Mouse (Mus musculus) natural killer cell, adult 2 months (primary cell): ENCODE measurements at regions not wholly inside any gene's neighbourhood (a gene's known extent, or its start where the extent isn't known, plus 50 kb on each side); places are given as distances from the start of the nearest gene placed in this dataset.

ENCODE experiments used
- DNase-seq, 2 experiments: peaks; one replicate each; pipeline ENCODE4 v3.0.0; 2022; ENCODE audit warnings: low spot score in 2 of 2

DNA sequence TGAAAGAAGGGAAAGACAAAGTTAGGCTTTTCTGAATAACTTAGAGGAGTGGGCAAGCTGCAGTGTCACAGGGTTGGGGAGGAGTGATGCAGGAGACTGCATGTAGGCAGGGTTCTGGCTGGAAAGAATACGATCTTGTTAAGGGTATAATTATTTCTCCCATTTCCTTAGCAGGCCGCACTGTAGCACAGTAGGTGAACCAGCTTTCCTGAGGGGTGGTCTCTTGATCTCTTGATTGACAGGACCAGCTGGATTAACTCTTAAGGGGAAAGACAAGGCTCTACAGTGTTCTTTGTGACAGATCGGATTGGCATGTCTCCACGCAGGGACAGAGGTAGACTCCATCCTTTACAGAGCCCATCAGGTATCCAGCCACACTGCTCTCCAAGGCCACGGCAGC, 54.5 kb upstream of the Meis1 start:
- DNase-seq = no peak

DNA sequence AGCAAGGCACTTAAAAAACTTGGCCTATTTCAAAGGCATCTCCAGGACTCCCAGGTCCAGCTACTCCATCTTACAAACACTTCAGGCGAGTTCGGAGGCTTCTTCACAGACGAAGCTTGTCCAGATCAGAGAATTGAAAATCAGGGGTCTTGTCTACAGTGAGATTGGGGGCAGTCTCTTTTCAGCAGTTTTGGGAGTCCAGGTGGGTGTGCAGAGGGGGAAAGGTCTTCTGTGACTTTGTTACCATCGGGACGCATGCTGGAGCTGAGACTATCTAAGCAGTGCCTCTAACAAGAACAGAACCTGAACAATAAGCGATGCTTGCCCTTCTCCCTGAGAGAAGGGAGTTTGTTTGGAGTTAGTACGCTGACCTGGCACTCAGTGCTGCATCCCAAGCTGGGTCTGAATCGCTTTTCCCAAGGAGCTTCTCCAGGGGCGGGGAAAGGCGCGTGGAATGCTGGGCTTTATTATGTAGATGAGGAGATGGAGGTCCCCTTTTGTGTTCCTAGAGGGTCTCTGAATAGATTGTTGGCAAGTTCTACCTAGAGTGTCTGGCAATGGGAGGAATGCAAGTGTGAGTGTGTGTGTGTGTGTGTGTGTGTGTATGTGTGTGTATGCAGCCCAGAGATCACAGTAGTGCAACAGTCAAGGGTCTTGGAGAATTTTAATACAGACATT, 55.2 kb upstream of the Meis1 start:
- no peak for DNase-seq

DNA sequence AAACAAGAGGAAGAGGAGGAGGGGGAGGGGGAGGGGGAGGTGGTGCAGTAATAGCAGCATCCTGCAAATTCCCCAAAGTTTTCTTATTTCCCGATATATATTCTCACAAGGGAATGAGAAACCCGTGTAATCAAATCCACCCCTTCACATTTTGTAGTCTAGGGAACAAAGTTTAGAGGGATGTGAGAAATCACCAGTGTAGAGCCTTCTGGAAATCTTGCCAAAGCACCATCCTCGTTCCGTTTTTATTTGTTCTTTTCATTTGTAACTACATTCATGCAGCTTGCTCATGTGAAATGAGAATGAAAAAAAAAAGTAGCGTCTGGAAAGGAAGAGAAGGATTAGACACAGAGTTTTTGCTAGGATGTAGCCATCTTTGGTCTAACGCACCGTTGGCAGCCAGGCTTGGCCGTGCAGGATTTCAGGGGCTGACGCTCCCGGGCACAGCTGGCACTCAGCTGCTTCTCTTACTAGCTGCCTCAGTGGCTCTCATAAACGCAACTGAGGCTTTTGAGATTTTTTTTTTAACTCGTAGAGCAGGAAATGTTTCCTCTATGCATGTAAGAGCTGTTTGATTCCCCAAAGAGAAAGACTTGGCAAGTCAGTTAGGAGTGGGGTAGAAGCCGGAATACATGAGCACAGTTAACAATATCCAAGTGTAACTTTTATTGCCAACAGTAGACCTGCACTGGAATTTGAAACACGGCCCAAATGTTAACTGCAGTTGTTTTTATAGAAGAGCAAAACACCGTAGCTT, 72.5 kb upstream of the Meis1 start:
- no peak for DNase-seq

DNA sequence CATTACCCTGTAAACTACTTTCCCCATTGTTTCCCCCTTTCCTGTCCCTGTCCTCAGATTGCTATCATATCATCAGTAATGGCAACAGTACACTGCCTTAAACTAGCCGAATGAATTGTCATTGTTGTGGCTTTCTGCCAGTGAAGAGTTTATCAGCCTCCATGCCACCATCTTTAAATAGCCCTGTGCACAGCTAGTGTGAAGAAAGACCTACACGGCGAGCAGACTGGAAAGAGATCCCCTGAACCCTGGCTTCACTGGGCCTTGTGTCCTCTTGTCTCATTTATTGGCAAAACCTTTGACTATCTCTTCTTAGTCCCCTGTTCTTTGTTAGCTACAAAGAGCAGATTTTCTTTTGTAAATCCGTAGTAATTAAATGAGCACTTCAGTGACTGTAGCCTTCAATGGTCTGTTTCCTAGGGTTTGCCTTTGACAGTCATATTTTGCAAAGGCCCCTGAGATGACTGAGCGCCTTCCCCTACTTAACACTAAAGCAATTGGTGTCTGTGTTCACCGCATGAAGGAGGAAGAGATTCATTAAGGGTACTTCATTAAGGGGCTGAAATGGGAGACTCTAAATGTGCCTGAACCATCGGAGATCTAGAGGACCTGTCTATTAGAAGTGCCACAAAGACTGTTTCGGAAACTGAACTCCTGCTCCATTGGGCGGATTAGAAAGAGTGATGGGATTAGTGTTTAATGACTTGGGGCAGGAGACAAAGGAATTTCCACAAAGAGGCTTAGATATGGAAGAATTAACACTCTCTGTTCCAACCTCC, 74.4 kb upstream of the Meis1 start:
- no peak for DNase-seq

DNA sequence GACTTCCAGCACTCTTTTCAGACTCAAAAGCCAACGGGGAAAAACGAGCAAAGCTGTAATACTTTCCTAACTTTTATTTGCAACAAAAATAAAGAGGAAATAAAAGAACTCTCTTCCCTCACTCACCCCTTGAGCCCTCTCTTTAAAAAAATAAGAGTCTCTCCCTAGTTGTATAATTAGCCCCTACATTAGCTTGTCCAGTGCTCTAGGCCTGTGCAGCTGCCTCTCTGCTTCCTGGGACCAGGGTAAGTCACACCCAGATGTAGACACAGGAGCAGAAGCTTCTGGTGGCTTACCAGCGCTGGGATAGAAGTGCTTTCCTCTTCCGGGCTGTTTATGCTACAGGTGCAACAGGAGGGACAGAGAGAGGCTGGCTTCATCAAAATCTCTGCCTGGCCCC, 75.0 kb upstream of the Meis1 start:
- no peak for DNase-seq

DNA sequence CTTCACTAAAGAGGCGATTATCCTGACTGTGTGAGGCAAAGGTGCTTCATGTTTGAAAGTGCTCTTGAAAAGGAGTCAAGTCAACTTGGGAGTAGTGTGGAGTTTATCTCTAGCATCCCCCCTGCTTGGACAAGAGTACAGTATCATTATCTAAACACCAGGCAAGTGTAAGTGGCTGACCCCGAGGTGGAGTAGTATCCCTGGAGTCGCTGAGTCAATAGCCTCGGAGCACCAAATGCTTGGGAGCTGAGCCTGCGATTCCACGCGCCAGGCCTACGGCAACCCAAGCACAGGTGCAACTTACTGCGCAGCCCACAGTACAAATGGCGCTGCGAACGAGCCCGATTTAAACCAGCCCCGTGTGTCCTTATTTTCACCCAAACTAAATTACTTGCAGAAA, 75.4 kb upstream of the Meis1 start:
- no peak for DNase-seq

DNA sequence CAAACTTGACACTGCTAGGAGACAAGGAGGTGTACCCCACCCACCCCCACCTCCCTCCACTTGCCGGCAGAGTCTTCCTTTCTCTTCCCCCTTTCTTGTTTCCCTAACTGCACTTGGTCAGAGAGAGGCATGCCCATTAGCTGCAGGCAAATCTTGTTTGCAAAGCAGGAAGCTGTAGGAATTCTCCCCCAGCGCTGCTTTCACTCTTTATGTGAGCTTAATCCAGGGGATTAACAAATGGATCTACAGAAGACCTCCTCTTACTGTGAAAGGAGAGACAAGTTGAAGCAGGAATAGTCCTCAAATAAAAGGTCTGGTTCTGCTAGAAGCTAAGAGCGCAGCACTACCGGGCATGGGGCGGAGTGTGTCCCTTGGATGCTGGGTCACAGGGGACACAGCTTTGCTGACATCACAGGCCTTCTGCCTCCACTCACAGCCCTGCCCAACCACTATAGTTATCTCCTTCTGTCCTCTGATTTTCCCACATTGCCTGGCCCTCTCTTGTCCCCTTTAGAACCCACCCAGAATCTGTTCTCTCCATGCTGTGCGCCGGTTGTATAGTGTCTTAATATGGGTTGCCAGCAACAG, 84.3 kb upstream of the Meis1 start:
- DNase-seq = no peak

DNA sequence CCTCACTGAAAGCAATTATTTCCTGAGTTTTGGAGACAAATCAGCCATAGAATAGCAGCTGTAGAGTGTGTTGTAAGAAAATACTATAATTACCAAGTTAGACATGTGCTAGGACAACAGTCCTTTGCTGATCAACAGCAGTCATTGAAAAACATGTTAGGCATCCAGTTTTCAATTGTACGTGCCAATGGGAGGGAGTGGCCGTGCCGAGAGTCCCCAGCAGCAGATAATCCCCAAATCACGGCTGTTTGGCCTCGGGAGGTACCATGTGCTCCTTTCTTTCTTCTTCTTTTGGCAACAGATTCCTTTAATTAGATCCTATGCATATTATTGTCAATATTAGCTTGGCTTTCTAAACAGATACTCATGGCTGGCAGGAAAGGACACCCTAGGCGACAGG, 88.4 kb upstream of the Meis1 start:
- DNase-seq = no peak

DNA sequence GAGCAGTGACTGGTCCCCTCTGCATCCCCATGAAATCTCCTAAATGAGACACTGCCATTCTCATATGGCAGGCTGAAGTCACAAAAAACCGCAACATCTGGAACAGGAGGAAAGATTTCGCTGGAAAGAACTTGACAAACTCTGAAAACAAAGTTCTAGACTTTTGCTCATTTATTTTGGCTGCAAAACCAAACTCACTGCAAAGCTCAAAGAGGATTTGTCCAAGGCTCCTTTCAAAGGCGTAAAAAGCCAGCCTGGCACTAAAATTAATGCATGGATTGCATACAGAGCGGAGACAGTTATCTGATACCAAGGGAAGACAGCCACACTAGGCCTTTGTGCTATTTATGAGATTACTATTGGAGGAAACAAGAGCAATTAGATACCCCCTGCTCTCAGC, 90.3 kb upstream of the Meis1 start:
- DNase-seq = no peak

DNA sequence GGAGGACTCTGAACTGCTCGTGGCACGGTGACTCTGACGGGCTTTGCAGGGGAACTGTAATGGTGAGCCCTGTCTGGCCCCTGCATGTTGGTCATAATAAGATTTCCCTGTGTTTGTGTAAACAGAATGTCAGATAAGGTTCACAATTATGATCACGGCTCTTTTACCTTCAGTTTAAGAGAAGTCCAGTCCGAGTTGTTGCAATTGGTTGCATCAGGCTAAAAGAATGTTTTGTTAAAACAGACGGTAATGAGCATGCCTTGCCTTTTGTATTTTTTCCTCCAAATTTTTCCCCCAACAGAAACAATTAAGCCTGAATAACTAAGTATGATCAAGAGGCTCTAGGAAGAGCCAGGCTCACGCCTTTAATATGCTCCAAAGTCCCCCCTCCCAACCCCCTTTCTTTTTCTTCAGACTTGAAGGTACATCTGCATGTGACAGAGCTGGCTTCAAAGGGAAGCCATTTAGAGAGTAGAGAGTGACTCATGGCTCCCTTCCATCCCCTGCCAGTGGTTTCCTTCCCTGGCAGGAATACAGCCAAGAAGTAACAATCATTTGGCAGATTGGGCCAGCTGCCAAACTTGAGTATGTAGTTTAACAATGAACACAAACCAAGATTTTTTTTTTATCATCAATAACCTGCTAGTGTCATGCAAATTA, 93.3 kb upstream of the Meis1 start:
- no peak for DNase-seq

DNA sequence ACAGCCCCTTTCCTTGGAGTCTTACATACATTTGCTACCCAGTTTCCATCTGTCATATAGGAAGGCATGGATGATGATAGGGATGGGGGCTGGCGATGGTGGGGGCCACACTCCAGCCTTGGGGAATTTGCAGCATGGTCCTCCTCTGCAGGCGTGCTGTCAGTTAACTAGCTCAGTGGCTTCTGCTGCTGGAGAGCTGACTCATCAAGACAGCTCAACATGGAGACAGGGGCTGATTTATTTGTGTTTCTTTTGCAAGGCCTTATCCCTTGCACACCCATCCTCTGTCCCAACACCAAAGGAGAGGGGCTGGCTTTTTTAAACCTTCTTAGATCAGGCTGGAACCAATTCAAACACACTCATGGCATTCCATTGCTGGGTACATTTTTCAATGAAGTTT, 98.3 kb upstream of the Meis1 start:
- DNase-seq = no peak

DNA sequence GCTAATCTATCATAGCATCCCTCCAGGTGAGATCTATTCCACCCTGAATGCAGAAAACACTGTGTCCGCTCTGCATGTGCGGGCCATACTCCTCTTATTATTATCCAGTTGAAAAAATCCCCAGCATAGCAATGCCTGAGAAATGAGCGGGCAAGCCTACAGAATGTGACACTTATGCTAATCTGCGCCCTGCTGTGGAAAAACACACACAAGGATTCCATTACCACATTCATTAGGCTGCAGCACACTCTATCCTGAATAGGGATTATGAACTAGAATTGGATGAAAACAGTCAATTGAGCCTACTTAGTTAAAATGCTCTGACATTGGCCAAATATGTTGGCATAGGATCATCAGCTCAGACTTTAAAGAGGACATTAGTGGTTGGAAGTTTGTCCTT, 99.5 kb upstream of the Meis1 start:
- no peak for DNase-seq

DNA sequence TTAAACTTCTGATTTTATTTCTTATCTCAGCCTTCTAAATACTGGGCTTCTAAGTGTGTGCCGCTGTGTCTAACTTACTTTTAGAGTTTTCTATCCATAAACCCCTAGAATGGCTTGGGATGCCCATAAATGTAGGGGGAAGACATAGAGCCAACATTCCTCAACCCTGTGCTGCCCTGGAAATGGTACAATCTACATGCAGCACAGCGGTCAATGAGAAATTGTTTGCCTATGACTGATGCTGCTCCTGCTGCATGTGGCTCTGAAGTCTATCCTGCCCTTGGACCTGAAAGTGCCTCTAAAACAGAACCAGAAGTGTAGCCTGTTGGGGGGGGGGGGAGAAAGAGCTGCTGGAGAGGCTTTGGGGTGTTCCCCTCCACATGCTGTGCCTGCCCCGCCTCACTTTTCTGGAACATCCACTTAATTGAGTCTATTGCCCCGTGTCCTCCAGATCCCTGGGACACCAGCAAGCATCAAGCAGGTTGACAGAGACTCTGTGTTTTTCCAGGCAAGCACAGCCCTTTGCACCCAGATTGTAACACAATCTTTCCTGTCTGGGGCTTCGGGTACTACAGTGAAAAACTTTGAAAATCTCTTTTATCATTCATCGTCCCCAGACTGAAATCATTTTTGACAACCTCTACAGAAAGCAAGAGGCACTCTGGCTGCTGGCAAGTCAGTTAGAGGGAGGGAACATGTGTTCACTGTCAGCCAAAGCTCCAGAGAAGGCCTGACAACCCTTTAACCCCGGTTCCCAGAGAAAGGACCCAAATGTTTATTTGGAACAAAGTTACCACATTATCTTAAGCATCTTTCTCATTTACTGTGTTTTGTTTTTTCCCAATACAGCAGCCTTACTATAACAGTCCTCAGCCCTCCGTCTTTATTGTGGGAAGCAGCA, 101.4 kb upstream of the Meis1 start:
- no peak for DNase-seq

DNA sequence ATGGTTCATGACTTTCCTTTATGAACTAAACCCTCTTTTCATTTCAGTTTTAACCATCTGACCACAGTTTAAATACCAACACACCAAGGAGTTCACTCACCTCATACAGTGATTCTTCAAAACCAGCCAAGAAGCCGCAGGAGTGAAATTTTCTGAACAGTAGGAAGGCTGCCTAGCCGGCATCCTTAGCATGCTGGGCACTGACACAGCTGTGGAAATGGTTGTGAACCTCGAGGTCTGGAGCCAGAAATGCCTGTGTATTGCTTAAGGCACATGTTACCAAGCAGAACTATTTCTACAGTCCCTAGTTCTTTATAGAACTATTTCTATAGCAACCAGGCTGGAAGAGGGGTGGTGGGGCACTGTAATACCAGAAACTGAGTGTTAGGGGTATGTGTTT, 102.1 kb upstream of the Meis1 start:
- DNase-seq = no peak

DNA sequence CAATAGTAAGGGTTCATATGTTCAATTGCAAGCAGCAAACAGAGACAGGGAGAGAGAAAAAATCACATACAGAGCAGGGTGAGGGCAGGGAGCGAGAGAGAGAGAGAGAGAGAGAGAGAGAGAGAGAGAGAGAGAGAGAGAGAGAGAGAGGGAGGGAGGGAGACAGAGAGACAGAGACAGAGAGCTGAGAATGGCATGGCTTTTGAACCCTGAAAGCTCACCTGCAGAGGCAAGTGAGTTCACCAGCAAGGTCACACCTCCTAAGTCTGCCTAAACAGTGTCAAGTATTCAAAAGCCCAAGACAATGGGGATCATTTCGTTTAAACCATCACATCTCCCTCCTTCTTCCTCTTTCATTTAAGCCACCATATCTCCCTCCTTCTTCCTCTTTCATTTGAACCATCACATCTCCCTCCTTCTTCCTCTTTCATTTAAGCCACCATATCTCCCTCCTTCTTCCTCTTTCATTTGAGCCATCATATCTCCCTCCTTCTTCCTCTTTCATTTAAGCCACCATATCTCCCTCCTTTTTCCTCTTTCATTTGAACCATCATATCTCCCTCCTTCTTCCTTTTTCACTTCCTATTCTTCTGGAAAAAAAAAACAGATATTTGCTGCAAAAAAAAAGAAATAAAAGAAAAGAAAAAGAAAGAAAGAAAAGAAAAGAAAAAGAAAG, 116.7 kb upstream of the Meis1 start:
- DNase-seq = no peak

DNA sequence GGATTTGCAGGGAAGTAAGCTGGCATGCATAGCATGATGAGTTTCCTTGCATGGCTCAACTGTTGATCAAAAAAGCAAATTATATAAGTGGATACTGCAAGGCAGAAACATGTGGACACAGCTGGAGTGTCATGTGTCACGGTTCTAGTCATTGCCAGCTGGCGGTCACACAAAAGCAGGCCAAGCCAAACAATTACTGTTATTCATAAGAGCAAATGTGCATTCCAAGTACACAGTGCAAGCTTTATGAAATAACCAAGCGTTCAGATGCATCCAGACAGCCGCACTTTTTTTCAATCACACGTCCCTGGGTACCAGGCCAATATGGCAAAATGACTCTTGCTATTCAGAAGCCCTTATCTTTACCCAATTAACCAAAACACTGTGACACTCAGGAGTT, 119.6 kb upstream of the Meis1 start:
- no peak for DNase-seq

DNA sequence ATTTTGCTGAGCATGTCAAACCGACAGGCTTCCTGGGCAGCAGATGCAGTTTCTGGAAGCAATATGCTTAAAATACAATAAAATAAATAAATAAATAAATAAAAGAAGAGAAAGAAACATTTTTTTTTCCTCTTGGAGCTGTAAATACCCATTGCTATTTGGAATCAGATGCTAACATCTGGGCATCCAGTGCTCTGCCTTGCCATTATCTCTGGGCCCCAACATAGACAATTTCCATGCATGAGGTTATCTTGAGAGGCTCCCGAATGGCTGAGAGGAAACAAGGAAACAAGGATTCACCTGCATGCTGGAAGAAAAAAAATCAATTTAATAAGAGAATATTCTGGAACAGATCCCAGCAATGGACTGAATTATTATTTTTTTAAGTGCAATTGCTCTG, 120.0 kb upstream of the Meis1 start:
- no peak for DNase-seq

DNA sequence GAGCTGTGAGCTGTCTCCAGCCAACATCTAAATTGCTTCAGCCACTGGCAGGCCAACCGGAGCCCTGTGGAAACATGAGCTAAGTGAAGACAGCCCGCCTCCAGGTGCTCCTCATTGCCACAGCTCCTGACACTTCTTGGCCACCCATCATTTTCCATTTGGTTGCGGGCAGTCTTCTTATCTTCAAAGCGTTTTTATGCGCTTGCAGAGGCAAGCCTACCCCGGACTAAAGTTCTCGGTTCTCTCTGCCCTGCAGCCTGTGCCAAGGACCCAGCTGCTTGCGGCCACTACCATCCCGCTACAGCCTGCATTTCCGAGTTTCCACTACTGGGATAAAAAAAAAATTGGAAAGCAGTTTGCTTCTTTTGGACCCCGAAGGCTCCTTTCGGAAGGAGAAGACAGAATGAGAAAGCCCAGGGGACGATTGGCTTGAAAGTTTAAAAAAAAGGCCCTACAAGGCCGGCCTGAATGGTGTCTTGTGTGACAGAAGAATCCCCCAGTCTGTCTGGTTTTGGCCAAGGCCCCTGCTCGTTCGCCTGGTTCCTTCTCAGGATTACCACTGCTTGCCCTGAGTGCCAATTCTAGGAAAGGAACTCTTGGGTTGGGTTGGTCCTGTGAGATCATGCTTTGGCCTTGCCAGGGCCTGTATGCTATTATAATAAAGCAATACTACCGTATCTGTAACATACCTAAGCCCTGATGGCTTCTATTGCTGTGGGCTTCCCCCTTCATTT, 124.6 kb upstream of the Meis1 start:
- no peak for DNase-seq

DNA sequence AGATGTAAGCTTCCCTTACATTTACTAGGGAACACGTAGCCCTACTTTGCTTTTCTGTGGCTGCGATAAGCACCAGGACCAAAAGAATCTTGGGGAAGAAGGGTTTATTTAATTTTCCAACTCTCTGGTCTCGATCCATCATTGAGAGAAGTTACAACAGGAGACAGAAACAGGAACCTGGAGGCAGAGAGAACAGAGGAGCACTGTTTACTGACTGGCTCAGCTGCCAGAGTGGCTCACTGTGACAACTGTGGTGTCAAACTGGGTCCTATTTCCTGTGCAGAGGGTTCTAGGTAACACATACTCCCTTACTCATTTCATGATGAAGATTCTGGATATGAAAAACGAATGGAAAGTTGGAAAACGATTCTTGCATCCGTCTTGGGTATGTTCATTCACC, 125.7 kb upstream of the Meis1 start:
- DNase-seq = no peak

DNA sequence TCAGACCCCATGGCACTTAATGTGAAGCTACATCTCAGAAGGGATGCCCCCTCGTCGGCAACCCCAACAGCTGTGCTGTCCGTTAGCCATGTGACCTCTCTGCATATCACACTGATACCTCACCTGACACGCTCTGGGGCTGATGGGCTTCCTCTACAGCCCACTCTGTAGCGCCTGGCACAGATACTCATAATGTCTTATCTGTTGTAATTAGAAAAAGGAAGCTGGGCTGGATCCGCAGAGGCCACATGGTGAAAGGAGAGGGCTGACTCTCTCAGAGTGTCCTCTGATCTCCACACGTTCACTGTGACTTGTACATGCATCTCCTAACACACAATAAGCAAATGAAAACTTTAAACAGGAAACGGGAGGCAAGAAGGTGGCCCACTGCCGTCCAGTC, 126.5 kb upstream of the Meis1 start:
- no peak for DNase-seq
